Mouse (Mus musculus) stomach, embryonic 15.5 days (tissue): ENCODE measurements around the gene Cdh1. TPM values are rescaled to one million over a fixed set of nuclear protein-coding genes. Genes with fewer than 3 reads are reported as not detected.

ENCODE experiments used
- ATAC-seq: fragments of 200-750 bp; cut with Nextera tagmentation; 2 replicates; pipeline ENCODE4 v1.8.0; 2017; ENCODE audit warnings: low read depth, moderate number of reproducible peaks, moderate TSS enrichment; ENCODE audit not compliant: insufficient read depth, low FRiP score
- H3K27ac ChIP-seq: fragments of 300-500 bp; sonication (generic); 2 replicates; pipeline ENCODE4 v1.5.1; 2015; ENCODE audit warnings: mild to moderate bottlenecking, inconsistent platforms
- H3K27me3 ChIP-seq: fragments of 300-500 bp; sonication (generic); replicated peaks from 2 replicates; pipeline ENCODE4 v1.6.1; 2015; ENCODE audit warnings: inconsistent platforms
- H3K36me3 ChIP-seq: fragments of 300-500 bp; sonication (generic); 2 replicates; pipeline ENCODE4 v1.6.1; 2015; ENCODE audit warnings: inconsistent platforms
- H3K4me1 ChIP-seq: fragments of 300-500 bp; sonication (generic); 2 replicates; pipeline ENCODE4 v1.6.1; 2015; ENCODE audit warnings: inconsistent platforms
- H3K4me2 ChIP-seq: fragments of 300-500 bp; sonication (generic); 2 replicates; pipeline ENCODE4 v1.6.1; 2015; ENCODE audit warnings: mild to moderate bottlenecking, inconsistent platforms
- H3K4me3 ChIP-seq: fragments of 300-500 bp; sonication (generic); replicated peaks from 2 replicates; pipeline ENCODE4 v1.5.1; 2015; ENCODE audit warnings: inconsistent platforms
- H3K9ac ChIP-seq: fragments of 300-500 bp; sonication (generic); 2 replicates; pipeline ENCODE4 v1.6.1; 2015; ENCODE audit warnings: inconsistent platforms
- H3K9me3 ChIP-seq: fragments of 300-500 bp; sonication (generic); 2 replicates; pipeline ENCODE4 v1.6.1; 2016; ENCODE audit warnings: inconsistent platforms
- WGBS: fragments of 180-500 bp; shearing (Covaris S2); methylation state at CpG from one replicate; pipeline ENCODE4 v1.1.7; 2015; 5-methylcytosine and 5-hydroxymethylcytosine counted together
- polyA plus RNA-seq: library from polyadenylated mRNA; unstranded; fragments of >200 nt; fragmentation: Nextera tagmentation; extraction: Ambion mirVana; gene quantifications from 2 replicates; pipeline ENCODE4 v1.2.1, GENCODE M21; 2015

Gene Cdh1
- polyA plus RNA-seq, 1 experiment from 2014 or later = 163 TPM

GRCm38 (mm10) chr8:106682971-106683668 lies 80.0 kb downstream of the Cdh1 start, which contains the start of gene Tango6:
TSS of gene Tango6 (plus strand) at chr8:106683068.
- Histone ChIP-seq H3K27ac (peak within 1 kb of the TSS; percentile 96), H3K4me1 (peaks cover 2% of the 10 kb centered on the region; the same call in 1 of the 2 replicates), H3K4me3 (peak within 1 kb of the TSS; percentile 66), H3K9me3 (no peaks in the 10 kb centered on the region), H3K27me3 (no peaks in the 10 kb centered on the region), H3K36me3 (no peaks in the 10 kb centered on the region), H3K4me2 (peak within 1 kb of the TSS; percentile 56), H3K9ac (peak within 1 kb of the TSS; percentile 66)
- ATAC-seq = peak; percentile 94
- under 1% methylated on average over 50 of the region's 50 CpGs for WGBS

DNA sequence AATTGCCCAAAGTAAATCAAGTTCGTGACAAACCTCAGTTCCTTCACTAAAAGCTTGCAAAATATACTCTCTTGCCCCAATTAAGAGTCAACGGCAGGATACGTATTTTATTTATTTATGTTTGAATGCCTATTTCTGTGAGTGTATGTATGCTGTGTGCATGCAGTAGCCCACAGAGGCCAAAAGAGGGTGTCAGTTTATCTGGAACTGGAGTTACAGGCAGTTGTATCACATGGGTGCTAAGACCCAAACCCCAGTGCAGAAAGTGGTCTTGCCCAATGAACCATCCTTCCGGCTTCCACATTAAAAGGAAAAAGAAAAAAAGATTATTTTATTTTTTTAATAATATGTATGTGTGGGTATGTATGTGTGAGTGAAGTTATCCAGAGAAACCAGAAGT lies 81.2 kb downstream of the Cdh1 start:
- 90% methylated on average over 4 of the region's 4 CpGs for WGBS
- Histone ChIP-seq H3K36me3 (no peaks in the 10 kb centered on the region), H3K27ac (no peak overlapping the region), H3K4me3 (no peak overlapping the region), H3K27me3 (no peaks in the 10 kb centered on the region), H3K4me2 (no peak overlapping the region), H3K4me1 (peaks cover 2% of the 10 kb centered on the region; the same call in 1 of the 2 replicates), H3K9me3 (no peaks in the 10 kb centered on the region), H3K9ac (no peak overlapping the region)
- ATAC-seq = no peak

GRCm38 (mm10) chr8:106687479-106687878 lies 84.3 kb downstream of the Cdh1 start:
- H3K4me1 ChIP-seq = peaks cover 2% of the 10 kb centered on the region; the same call in 1 of the 2 replicates
- no peak overlapping the region for H3K27ac ChIP-seq
- H3K9ac ChIP-seq = no peak overlapping the region
- H3K4me2 ChIP-seq = no peak overlapping the region
- no peaks in the 10 kb centered on the region for H3K27me3 ChIP-seq
- under 1% methylated on average over 4 of the region's 4 CpGs for WGBS
- peaks cover 3% of the 10 kb centered on the region; the same call in 1 of the 2 replicates for H3K36me3 ChIP-seq
- no peak for ATAC-seq
- no peaks in the 10 kb centered on the region for H3K9me3 ChIP-seq
- H3K4me3 ChIP-seq = no peak overlapping the region

- 78% methylated on average over 3 of the region's 3 CpGs for WGBS
- no peaks in the 10 kb centered on the region for H3K9me3 ChIP-seq
- no peak overlapping the region for H3K4me3 ChIP-seq
- H3K27ac ChIP-seq = no peak overlapping the region
- H3K27me3 ChIP-seq = no peaks in the 10 kb centered on the region
- peaks cover 25% of the 10 kb centered on the region for H3K36me3 ChIP-seq
- no peak overlapping the region for H3K4me2 ChIP-seq
- ATAC-seq = no peak
- no peak overlapping the region for H3K9ac ChIP-seq
- H3K4me1 ChIP-seq = no peaks in the 10 kb centered on the region
Measured at GRCm38 (mm10) chr8:106697748-106698248, 94.6 kb downstream of the Cdh1 start.

DNA sequence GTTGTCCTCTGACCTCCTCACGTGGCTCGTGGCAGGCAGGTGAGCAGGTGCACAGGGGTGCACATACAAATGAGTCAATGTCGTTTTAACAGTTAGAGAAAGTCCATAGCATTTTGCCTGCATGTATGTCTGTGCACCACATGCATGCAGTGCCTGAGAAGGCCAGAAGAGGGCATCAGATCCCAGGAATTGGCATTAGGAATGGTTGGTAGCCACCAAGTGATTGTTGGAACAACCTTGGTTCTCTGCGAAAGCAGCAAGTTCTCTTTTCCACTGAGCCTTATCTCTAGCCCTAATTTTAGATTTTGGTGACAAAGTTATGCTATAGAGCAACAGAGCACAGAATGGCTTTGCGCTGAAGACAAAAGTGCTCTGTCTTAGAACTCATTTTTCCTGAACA lies 96.4 kb downstream of the Cdh1 start:
- H3K27me3 ChIP-seq = no peaks in the 10 kb centered on the region
- H3K36me3 ChIP-seq = peaks cover 25% of the 10 kb centered on the region
- no peak overlapping the region for H3K27ac ChIP-seq
- no peak overlapping the region for H3K9ac ChIP-seq
- no peaks in the 10 kb centered on the region for H3K9me3 ChIP-seq
- H3K4me2 ChIP-seq = no peak overlapping the region
- 69% methylated on average over 5 of the region's 5 CpGs for WGBS
- no peaks in the 10 kb centered on the region for H3K4me1 ChIP-seq
- no peak for ATAC-seq
- H3K4me3 ChIP-seq = no peak overlapping the region

DNA sequence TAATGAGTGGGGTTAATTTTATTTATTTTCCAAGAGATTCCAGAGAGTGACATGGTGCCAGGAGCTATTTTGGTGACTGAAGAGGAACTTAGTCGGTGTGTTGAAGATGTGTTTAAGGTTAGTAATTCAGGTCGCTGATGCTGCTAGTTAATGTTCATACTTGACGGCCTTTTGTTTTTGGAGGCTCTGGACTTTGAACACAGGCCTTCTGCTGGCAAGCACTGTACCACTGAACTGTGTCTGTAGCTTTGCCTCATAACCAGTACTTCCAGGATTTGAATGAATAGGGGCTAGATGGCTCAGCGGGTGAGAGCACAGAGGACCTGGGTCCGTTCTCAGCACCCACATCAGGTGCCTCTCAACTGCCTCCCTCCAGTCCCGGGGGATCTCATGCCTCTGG lies 97.0 kb downstream of the Cdh1 start:
- Histone ChIP-seq H3K36me3 (peaks cover 25% of the 10 kb centered on the region), H3K27ac (no peak overlapping the region), H3K4me3 (no peak overlapping the region), H3K4me1 (no peaks in the 10 kb centered on the region), H3K9ac (no peak overlapping the region), H3K9me3 (no peaks in the 10 kb centered on the region), H3K27me3 (no peaks in the 10 kb centered on the region), H3K4me2 (no peak overlapping the region)
- WGBS = 92% methylated on average over 6 of the region's 6 CpGs
- ATAC-seq = no peak

- Histone ChIP-seq H3K4me1 (0 out of 2 replicates have a peak, but pooled peaks cover 5% of the 10 kb centered on the region), H3K4me3 (no peak overlapping the region), H3K36me3 (peaks cover 25% of the 10 kb centered on the region), H3K4me2 (no peak overlapping the region), H3K27me3 (no peaks in the 10 kb centered on the region), H3K27ac (no peak overlapping the region), H3K9me3 (no peaks in the 10 kb centered on the region), H3K9ac (no peak overlapping the region)
- WGBS = 85% methylated on average over 3 of the region's 3 CpGs
- ATAC-seq = no peak
Measured at GRCm38 (mm10) chr8:106701360-106701759, 98.2 kb downstream of the Cdh1 start.

DNA sequence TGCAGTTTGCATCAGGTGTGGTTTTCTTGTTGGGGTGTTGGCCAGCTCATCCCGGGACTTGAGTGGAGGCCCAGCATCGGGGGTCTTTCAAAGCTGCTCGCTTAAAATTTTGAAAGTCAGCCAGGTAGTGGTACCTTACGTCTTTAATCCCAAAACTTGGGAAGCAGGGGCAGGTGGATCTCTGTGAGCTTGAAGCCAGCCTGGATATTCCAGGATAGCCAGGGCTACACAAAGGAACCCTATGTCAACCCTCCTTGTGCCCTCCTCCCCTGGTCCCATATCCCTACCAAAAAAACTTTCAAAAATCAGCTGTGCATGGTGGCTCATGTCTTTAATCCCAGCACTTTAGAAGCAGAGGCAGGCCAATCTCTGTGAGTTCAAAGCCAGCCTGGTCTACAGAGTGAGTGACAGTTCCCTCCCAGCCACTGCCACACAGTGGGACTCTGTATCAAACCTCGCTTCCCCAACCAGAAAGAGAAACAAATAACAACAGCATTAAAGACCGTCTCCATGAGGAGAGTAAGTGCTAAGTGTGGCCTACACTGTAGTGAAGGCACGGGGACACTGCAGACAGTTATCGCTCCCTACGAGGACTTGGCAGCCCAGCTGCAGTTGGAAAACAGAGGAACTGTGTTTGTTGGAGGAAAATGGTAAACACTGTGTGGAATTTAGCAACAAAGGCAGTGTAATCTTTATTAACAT lies 101.2 kb downstream of the Cdh1 start:
- no peaks in the 10 kb centered on the region for H3K27me3 ChIP-seq
- H3K4me2 ChIP-seq = no peak overlapping the region
- 62% methylated on average over 9 of the region's 9 CpGs for WGBS
- 0 out of 2 replicates have a peak, but pooled peaks cover 5% of the 10 kb centered on the region for H3K36me3 ChIP-seq
- no peak overlapping the region for H3K9ac ChIP-seq
- H3K27ac ChIP-seq = peak overlapping the region; percentile 90
- no peak overlapping the region for H3K4me3 ChIP-seq
- H3K4me1 ChIP-seq = 0 out of 2 replicates have a peak, but pooled peaks cover 5% of the 10 kb centered on the region
- H3K9me3 ChIP-seq = no peaks in the 10 kb centered on the region
- ATAC-seq = peak; percentile 21; the same call in 1 of the 2 replicates

GRCm38 (mm10) chr8:106704901-106705321 lies 101.8 kb downstream of the Cdh1 start:
- 27% methylated on average over 9 of the region's 9 CpGs for WGBS
- H3K9ac ChIP-seq = no peak overlapping the region

GRCm38 (mm10) chr8:106706194-106706593 lies 103.0 kb downstream of the Cdh1 start:
- 64% methylated on average over 6 of the region's 6 CpGs for WGBS
- Histone ChIP-seq H3K9ac (no peak overlapping the region), H3K36me3 (no peaks in the 10 kb centered on the region), H3K4me3 (no peak overlapping the region), H3K4me2 (no peak overlapping the region), H3K27me3 (no peaks in the 10 kb centered on the region), H3K9me3 (no peaks in the 10 kb centered on the region), H3K4me1 (0 out of 2 replicates have a peak, but pooled peaks cover 5% of the 10 kb centered on the region), H3K27ac (peak overlapping the region; percentile 90)
- no peak for ATAC-seq

More at GRCm38 (mm10) chr8:106704901-106705321, 101.8 kb downstream of the Cdh1 start:
- no peaks in the 10 kb centered on the region for H3K27me3 ChIP-seq
- peak overlapping the region; percentile 21; the same call in 1 of the 2 replicates for H3K4me2 ChIP-seq
- 0 out of 2 replicates have a peak, but pooled peaks cover 5% of the 10 kb centered on the region for H3K36me3 ChIP-seq
- 0 out of 2 replicates have a peak, but pooled peaks cover 5% of the 10 kb centered on the region for H3K4me1 ChIP-seq
- ATAC-seq = peak; percentile 88
- H3K27ac ChIP-seq = peak overlapping the region; percentile 90
- H3K9me3 ChIP-seq = no peaks in the 10 kb centered on the region
- H3K4me3 ChIP-seq = no peak overlapping the region

DNA sequence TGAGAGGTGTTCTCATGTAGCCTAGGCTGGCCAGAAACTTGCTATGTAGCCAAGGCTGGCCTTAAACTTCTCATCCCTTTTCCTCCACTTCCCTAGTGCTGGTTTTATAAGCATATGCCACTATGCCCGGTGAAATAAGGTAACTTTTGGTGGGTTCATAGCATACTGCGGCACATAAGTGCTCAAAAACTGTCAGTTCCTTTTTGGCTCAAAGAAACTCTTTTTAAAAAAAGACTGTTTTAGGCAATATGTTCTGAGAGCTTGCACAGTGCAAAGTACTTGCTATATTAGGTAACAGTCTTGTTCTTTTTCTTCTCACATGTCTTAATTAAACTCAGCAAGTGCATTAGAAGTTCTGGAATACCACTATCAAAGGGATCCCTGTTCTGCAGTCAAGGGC lies 106.9 kb downstream of the Cdh1 start:
- H3K4me2 ChIP-seq = no peak overlapping the region
- H3K4me3 ChIP-seq = no peak overlapping the region
- no peaks in the 10 kb centered on the region for H3K36me3 ChIP-seq
- H3K9ac ChIP-seq = no peak overlapping the region
- no peaks in the 10 kb centered on the region for H3K9me3 ChIP-seq
- no peak overlapping the region for H3K27ac ChIP-seq
- no peak for ATAC-seq
- WGBS = 91% methylated on average over 2 of the region's 2 CpGs
- no peaks in the 10 kb centered on the region for H3K27me3 ChIP-seq
- H3K4me1 ChIP-seq = 0 out of 2 replicates have a peak, but pooled peaks cover 5% of the 10 kb centered on the region

DNA sequence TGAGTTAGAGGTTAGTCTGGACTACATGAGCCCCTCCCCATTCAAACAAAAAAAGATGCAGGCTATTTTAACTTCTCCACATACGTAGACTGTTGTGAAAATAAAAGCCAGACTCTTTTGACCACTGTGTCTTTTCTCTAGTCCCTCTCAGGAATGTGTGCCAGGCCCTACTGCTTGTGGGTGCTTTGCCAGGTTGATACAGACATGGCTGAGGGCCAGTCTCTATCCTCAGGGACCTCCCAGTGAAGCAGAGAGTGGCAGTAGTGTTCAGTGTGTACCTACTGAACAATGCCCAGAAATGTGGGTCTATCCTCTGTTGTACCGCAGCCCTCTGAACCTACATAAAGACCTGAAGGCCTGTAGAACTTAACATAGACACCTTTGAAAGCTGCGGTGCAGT lies 109.3 kb downstream of the Cdh1 start:
- WGBS = 84% methylated on average over 3 of the region's 3 CpGs
- ATAC-seq = no peak

More for the DNA sequence above, 109.3 kb downstream of the Cdh1 start:
- Histone ChIP-seq H3K4me2 (no peak overlapping the region), H3K4me1 (no peaks in the 10 kb centered on the region), H3K9ac (no peak overlapping the region), H3K27me3 (no peaks in the 10 kb centered on the region), H3K9me3 (no peaks in the 10 kb centered on the region), H3K27ac (no peak overlapping the region), H3K4me3 (no peak overlapping the region), H3K36me3 (no peaks in the 10 kb centered on the region)
